Mouse (Mus musculus): Measurements from ENCODE around the gene Osbpl2. TPM values are rescaled to one million over a fixed set of nuclear protein-coding genes. Genes with fewer than 3 reads are reported as not detected.

The Osbpl2 gene
- polyA plus RNA-seq, 1 experiment: 14.2 TPM

DNA sequence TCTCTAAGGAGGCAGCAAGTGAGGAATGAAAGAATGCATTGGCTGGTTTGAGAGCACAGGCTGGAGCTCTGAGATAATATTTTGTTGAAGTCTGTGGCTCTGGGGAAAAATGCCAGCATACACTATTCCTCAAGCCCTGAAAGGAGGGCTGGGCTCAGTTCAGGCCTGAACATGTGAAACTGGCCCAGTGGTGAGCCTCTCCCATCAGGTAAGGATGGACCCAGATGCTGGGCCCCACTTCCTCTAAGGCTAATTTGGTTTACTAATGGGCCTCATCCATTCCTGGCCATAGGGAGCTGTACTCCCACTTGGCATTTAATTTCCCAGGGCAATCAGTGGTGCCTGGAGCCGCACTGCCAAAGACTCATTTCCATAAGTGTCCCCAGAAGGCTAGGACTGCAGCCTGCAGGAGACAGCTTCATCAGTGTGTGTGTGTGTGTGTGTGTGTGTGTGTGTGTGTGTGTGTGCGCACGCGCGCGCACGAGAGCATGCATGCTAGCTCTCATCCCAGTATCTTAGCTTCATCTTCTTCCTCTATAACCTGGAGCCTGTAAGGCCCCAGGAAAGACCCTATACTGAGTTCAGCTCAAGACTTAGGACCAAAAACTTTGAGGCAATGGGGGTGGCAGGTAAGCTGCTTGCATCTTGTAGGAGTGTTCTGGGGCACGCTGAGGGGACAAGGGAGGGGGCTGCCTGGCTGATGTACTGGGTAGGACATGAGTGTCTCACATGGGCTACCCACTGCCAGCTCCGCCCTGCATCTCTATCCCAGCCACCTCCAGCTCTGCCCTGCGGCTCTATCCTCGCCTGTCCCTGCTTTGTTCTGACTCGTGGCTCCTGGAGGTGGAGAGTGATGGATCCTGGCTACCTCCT lies 86.2 kb downstream of the Osbpl2 start:
- no peaks in the 10 kb centered on the region; the same call in 1 of the 2 replicates for H3K4me1 ChIP-seq (ENCODE audit: control insufficient read depth, insufficient read depth, low read length)
- 91% methylated on average over 12 of the region's 12 CpGs for WGBS
- no peak overlapping the region for H3K27ac ChIP-seq (ENCODE audit: control insufficient read depth, insufficient read depth, low read depth, low read length, poor library complexity)
- no peak overlapping the region for H3K4me3 ChIP-seq (replicated peaks; ENCODE audit: control insufficient read depth, low read depth, low read length)
- TF ChIP-seq CTCF (IDR thresholded peaks at IDR 0.05; ENCODE audit: control insufficient read depth, insufficient read depth, low read length) (no peak), POLR2A (IDR thresholded peaks at IDR 0.05; ENCODE audit: borderline replicate concordance, control insufficient read depth, low read depth, low read length) (no peak)

DNA sequence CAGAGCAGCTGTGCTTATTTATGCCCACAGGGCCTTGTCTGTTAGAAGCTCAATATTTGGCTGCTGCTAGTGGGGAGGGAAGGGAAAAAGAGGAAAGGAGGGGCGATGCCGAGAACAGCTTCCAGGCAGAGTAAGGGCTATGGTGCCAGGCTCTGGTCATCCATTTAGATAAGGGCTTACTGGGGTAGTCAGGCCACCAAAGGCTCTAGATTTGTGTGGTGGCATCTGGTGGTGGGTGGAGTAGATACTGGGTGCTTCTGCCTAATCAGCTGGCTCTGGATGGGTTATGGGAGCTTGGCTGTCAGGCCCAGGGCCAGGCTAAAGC lies 86.8 kb downstream of the Osbpl2 start:
- no peak overlapping the region for H3K4me3 ChIP-seq (replicated peaks; ENCODE audit: control insufficient read depth, low read depth, low read length)
- H3K4me1 ChIP-seq (ENCODE audit: control insufficient read depth, insufficient read depth, low read length): no peaks in the 10 kb centered on the region; the same call in 1 of the 2 replicates
- TF ChIP-seq CTCF (IDR thresholded peaks at IDR 0.05; ENCODE audit: control insufficient read depth, insufficient read depth, low read length) (no peak), POLR2A (IDR thresholded peaks at IDR 0.05; ENCODE audit: borderline replicate concordance, control insufficient read depth, low read depth, low read length) (no peak)
- 78% methylated on average over 2 of the region's 2 CpGs for WGBS
- no peak overlapping the region for H3K27ac ChIP-seq (ENCODE audit: control insufficient read depth, insufficient read depth, low read depth, low read length, poor library complexity)

DNA sequence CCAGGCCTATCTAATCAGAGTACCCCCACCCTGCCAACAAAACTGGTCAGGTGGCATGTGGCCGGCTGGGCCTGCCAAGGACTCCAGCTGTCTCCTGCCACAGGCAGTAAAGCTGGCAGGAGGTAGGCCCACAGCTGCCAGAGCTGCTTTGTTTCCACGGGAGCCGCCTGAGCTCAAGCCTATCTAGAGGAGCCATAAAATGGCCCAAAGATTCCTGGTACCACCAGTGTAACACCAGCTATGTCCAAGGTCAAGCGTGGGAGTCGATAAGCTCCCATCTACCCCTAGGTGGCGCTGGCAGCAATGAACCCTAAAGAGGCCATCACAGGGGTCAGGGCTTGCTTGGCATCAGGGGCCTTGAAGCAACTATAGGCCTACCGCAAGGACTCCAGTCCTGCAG lies 88.7 kb downstream of the Osbpl2 start:
- 86% methylated on average over 7 of the region's 7 CpGs for WGBS
- TF ChIP-seq CTCF (IDR thresholded peaks at IDR 0.05; ENCODE audit: control insufficient read depth, insufficient read depth, low read length): peak; percentile 57
- no peak for TF ChIP-seq POLR2A (IDR thresholded peaks at IDR 0.05; ENCODE audit: borderline replicate concordance, control insufficient read depth, low read depth, low read length)
- Histone ChIP-seq H3K4me1 (ENCODE audit: control insufficient read depth, insufficient read depth, low read length) (no peaks in the 10 kb centered on the region; the same call in 1 of the 2 replicates), H3K4me3 (replicated peaks; ENCODE audit: control insufficient read depth, low read depth, low read length) (no peak overlapping the region), H3K27ac (ENCODE audit: control insufficient read depth, insufficient read depth, low read depth, low read length, poor library complexity) (no peak overlapping the region)

DNA sequence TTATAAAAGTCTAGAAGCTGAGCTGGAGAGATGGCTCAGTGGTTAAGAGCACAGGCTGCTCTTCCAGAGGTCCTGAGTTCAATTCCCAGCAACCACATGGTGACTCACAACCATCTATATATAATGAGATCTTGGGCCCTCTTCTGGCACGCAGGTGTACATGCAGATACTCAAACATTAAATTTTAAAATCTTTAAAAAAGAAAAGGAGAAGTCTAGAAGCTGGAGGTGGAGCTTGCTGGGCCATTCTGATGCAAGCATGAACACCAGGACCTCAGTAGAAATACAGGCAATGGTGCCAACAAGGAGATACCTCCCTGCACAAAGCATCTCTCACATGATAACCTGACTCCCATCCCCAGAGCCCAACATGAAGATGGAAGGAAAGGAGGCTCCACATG lies 89.9 kb downstream of the Osbpl2 start:
- Histone ChIP-seq H3K4me1 (ENCODE audit: control insufficient read depth, insufficient read depth, low read length) (no peaks in the 10 kb centered on the region; the same call in 1 of the 2 replicates), H3K4me3 (replicated peaks; ENCODE audit: control insufficient read depth, low read depth, low read length) (no peak overlapping the region), H3K27ac (ENCODE audit: control insufficient read depth, insufficient read depth, low read depth, low read length, poor library complexity) (no peak overlapping the region)
- WGBS: 41% methylated on average over 1 of the region's 1 CpGs
- no peak for TF ChIP-seq CTCF (IDR thresholded peaks at IDR 0.05; ENCODE audit: control insufficient read depth, insufficient read depth, low read length)
- no peak for TF ChIP-seq POLR2A (IDR thresholded peaks at IDR 0.05; ENCODE audit: borderline replicate concordance, control insufficient read depth, low read depth, low read length)

DNA sequence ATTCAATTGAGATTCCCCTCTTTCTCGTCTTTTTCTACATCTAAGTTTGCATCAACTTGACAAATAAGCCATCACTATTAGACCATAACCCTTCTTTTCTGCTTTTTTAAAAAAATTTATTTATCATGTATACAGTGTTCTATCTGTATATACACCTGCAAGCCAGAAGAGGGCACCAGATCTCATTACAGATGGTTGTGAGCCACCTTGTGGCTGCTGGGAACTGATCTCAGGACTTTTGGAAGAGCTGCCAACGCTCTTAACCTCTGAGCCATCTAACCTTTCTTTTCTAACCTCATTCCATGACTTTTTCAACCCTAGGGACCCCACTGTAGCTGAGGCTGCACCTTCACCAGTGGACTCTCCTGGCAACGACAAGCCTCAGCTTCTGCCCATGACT lies 93.1 kb downstream of the Osbpl2 start:
- Histone ChIP-seq H3K4me3 (replicated peaks; ENCODE audit: control insufficient read depth, low read depth, low read length) (no peak overlapping the region), H3K4me1 (ENCODE audit: control insufficient read depth, insufficient read depth, low read length) (no peaks in the 10 kb centered on the region; the same call in 1 of the 2 replicates), H3K27ac (ENCODE audit: control insufficient read depth, insufficient read depth, low read depth, low read length, poor library complexity) (no peak overlapping the region)
- WGBS: 82% methylated on average over 3 of the region's 3 CpGs
- TF ChIP-seq POLR2A (IDR thresholded peaks at IDR 0.05; ENCODE audit: borderline replicate concordance, control insufficient read depth, low read depth, low read length) (no peak), CTCF (IDR thresholded peaks at IDR 0.05; ENCODE audit: control insufficient read depth, insufficient read depth, low read length) (no peak)

Other genes with a start within 250 kb of the Osbpl2 start
- 14.0 and 22.9 TPM in 2 replicates for gene Taf4, start 142.7 kb upstream of the Osbpl2 start, polyA plus RNA-seq (2011; ENCODE audit: insufficient read depth, insufficient read length, low replicate concordance, missing spikeins)
- 19.9 and 37.9 TPM in 2 replicates for gene Lsm14b, start 94.3 kb upstream of the Osbpl2 start, polyA plus RNA-seq (2011; ENCODE audit: insufficient read depth, insufficient read length, low replicate concordance, missing spikeins)
- 81.3 and 149 TPM in 2 replicates for gene Psma7, start 76.9 kb upstream of the Osbpl2 start, polyA plus RNA-seq (2011; ENCODE audit: insufficient read depth, insufficient read length, low replicate concordance, missing spikeins)
- gene Ss18l1, start 76.8 kb upstream of the Osbpl2 start, polyA plus RNA-seq (2011; ENCODE audit: insufficient read depth, insufficient read length, low replicate concordance, missing spikeins): 1.4 and 1.9 TPM in 2 replicates
- gene Mtg2, start 48.7 kb upstream of the Osbpl2 start, polyA plus RNA-seq (2011; ENCODE audit: insufficient read depth, insufficient read length, low replicate concordance, missing spikeins): 3.5 and 8.2 TPM in 2 replicates
- gene Hrh3, start 14.8 kb upstream of the Osbpl2 start, polyA plus RNA-seq (2011; ENCODE audit: insufficient read depth, insufficient read length, low replicate concordance, missing spikeins): not detected in 2 replicates
- gene Adrm1, start 52.2 kb downstream of the Osbpl2 start, polyA plus RNA-seq (2011; ENCODE audit: insufficient read depth, insufficient read length, low replicate concordance, missing spikeins): 45.5 and 50.2 TPM in 2 replicates
- gene Lama5, start 106.6 kb downstream of the Osbpl2 start, polyA plus RNA-seq (2011; ENCODE audit: insufficient read depth, insufficient read length, low replicate concordance, missing spikeins): 1.5 and 6.6 TPM in 2 replicates
- gene Rps21, start 138.1 kb downstream of the Osbpl2 start, polyA plus RNA-seq (2011; ENCODE audit: insufficient read depth, insufficient read length, low replicate concordance, missing spikeins): 1,144 and 1,728 TPM in 2 replicates
- gene Cables2, start 154.2 kb downstream of the Osbpl2 start, polyA plus RNA-seq (2011; ENCODE audit: insufficient read depth, insufficient read length, low replicate concordance, missing spikeins): 12.2 and 16.3 TPM in 2 replicates
- gene Rbbp8nl, start 170.6 kb downstream of the Osbpl2 start, polyA plus RNA-seq (2011; ENCODE audit: insufficient read depth, insufficient read length, low replicate concordance, missing spikeins): not detected in 2 replicates
- gene Gata5, start 215.4 kb downstream of the Osbpl2 start, polyA plus RNA-seq (2011; ENCODE audit: insufficient read depth, insufficient read length, low replicate concordance, missing spikeins): not detected in 2 replicates

Data from bone marrow, adult 2 months (tissue).